Comparison of ENCODE assay signal across 21 mouse cellular contexts in the genomic region with DNA sequence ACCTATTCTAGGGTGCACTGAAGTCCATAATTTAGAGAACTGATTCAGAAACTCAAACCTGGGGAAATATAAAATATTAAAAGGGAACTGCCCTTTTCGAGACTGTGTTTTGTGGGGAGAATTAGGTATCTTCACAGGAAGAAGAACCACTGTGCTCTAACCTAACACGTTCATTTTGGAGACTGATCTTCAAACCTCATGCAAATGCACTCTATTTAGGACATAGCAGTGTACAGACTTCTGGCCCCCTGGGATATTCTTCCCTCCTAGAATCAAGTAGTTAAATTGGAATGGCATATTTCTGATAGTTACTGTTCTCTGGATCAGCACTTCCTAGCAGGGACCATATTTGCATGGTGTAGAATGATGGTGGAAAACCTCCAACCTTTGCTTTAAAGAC.
"Had no signal": no experiment of that assay in that cellular context is flagged by ENCODE, and none has a peak within 500 bp of the region (broad histone marks: within the 10 kb centered on the region; RNA-seq: fewer than 3 reads in every experiment).

No protein-coding gene starts in this region.

- H3K9me3 ChIP-seq: liver, embryonic 12.5 days; midbrain, embryonic 13.5 days; midbrain, embryonic 15.5 days; neural tube, embryonic 13.5 days; neural tube, embryonic 15.5 days; stomach, embryonic 15.5 days had no signal

- H3K36me3 ChIP-seq: liver, embryonic 12.5 days; midbrain, embryonic 13.5 days; midbrain, embryonic 15.5 days; neural tube, embryonic 13.5 days; neural tube, embryonic 15.5 days; stomach, embryonic 15.5 days had no signal

- H3K4me1 ChIP-seq: liver, embryonic 12.5 days; midbrain, embryonic 13.5 days; midbrain, embryonic 15.5 days; neural tube, embryonic 13.5 days; neural tube, embryonic 15.5 days; stomach, embryonic 15.5 days had no signal

- H3K4me3 ChIP-seq: liver, embryonic 12.5 days; midbrain, embryonic 13.5 days; midbrain, embryonic 15.5 days; myocyte; neural tube, embryonic 13.5 days; neural tube, embryonic 15.5 days; stomach, embryonic 15.5 days had no signal

- ATAC-seq: liver, embryonic 12.5 days; midbrain, embryonic 13.5 days; midbrain, embryonic 15.5 days had no signal

- H3K27ac ChIP-seq: liver, embryonic 12.5 days; liver, embryonic 14.5 days; midbrain, embryonic 13.5 days; midbrain, embryonic 15.5 days; neural tube, embryonic 13.5 days; neural tube, embryonic 15.5 days; stomach, embryonic 15.5 days; stomach, postnatal 0 days had no signal

- H3K27me3 ChIP-seq: liver, embryonic 12.5 days; midbrain, embryonic 13.5 days; midbrain, embryonic 15.5 days; neural tube, embryonic 13.5 days; neural tube, embryonic 15.5 days; stomach, embryonic 15.5 days had no signal

- DNase-seq: lung, adult 18-20 months; lung, embryonic 14.5 days; lung, postnatal 10 days; lung, postnatal 4 days; retina, postnatal 1 day; right cerebral cortex, adult 18-20 months; right cerebral cortex, postnatal 25 days; right cerebral cortex, postnatal 4 days; thymus, adult 2 months; thymus, postnatal 25 days; thymus, postnatal 4 days had no signal

- H3K4me2 ChIP-seq: liver, embryonic 12.5 days; lung, embryonic 14.5 days; midbrain, embryonic 11.5 days; midbrain, embryonic 13.5 days; midbrain, embryonic 15.5 days; neural tube, embryonic 13.5 days; neural tube, embryonic 15.5 days; stomach, embryonic 15.5 days had no signal

- H3K9ac ChIP-seq: liver, embryonic 12.5 days; liver, embryonic 14.5 days; lung, embryonic 14.5 days; midbrain, embryonic 13.5 days; midbrain, embryonic 15.5 days; neural tube, embryonic 13.5 days; neural tube, embryonic 15.5 days; stomach, embryonic 15.5 days had no signal
